Mouse (Mus musculus) urinary bladder, postnatal 14 days (tissue): ENCODE measurements around the gene Jund.

Experiments used
- DNase-seq: peaks from one replicate; pipeline ENCODE4 v3.0.0; 2021; ENCODE audit warnings: low spot score

The Jund gene

GRCm38 (mm10) chr8:70698310-70699109, at the start of gene Jund:
Gene Jund, plus strand, starts transcription at chr8:70698949.
- peak; percentile 100 for DNase-seq

DNA sequence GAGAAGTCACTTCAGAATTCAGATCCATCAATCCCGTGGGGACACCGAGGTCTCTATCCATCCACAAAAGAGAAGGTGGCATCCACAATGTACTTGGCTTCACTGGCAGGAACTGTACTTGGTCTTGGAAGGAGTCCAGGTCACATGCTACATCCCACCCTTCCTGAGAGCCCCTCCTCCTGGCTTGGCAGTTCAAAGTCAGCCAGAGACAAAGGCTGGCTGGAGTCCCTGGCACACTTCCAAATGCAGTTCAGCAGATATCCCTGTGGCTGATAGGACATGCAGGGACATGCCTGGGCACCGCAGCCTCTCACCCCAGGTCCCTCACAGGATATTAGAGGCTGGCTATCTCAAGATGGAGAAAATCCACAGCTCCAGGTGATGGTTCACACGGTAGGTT, 49.4 kb upstream of the Jund start:
- peak; percentile 90 for DNase-seq

GRCm38 (mm10) chr8:70650351-70650750, 48.4 kb upstream of the Jund start:
- DNase-seq, result no peak

- peak; percentile 53 for DNase-seq
These were observed 45.5 kb upstream of the Jund start for GRCm38 (mm10) chr8:70653226-70653625.

DNA sequence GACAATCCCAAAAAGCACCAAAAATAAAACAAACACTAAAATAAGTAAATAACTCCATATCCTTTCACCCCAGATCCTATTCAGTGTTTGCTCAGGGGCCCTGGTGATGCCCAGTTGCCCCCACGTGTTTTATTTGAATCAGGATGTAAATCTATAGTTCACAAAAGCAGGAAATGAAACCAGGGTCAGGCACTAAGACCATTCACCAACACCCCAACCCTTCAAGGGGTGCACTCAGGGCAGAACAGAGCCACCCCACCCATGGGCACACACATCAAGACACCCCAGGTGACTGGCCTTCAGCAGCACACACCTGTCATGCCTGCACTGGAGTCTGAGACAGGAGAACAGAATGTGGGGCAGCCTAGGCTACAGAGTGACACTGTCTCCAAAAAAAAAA, 44.6 kb upstream of the Jund start:
- no peak for DNase-seq

- no peak for DNase-seq
These were observed 43.3 kb upstream of the Jund start for GRCm38 (mm10) chr8:70655469-70655868.

GRCm38 (mm10) chr8:70656193-70656790, 42.5 kb upstream of the Jund start:
- no peak for DNase-seq

DNA sequence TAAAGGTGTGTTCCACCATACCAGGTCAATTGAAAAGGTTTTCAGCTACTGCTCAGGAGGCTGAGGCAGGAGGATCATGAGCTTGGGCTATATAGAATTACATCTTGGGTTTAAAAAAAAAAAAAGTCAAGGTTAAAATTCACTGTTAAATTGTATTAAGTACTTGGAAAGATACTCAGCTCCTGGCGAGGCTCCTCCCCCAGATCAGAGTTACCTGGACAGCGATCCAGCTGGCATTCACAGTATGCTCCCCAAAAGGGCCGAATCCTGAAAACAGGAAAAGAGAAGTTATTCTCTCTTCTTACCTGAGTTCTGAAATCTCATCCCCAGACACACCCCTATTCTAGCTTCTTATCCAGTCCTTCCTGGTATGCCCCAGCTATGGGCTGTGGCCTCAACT, 41.5 kb upstream of the Jund start:
- no peak for DNase-seq

- no peak for DNase-seq
These were observed 41.0 kb upstream of the Jund start for GRCm38 (mm10) chr8:70657739-70658138.

- DNase-seq, result no peak
These were observed 39.7 kb upstream of the Jund start for GRCm38 (mm10) chr8:70658897-70659603.

GRCm38 (mm10) chr8:70659604-70660272, 39.0 kb upstream of the Jund start:
- DNase-seq, result peak; percentile 93

DNA sequence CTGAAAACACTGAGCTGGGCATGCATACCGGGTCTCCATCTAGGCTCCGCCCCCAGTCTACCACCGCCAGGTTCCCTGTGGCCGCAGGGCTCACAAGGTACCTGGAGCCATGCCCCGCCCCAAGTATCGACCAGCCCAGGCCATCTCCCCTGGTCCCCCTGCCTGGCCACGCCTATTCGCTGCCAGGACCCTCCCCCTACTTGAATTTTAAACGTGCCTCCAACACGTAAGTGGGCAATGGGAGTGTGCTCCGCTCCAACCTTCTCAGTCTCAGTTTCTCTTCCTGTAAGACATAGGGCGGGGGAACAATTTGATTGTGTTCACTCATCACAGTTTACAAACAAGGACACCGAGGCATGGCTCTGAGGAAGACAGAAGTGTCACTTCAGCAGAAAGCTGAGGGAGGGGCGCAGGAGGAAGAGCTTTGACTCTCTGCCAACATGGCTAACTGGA, 38.5 kb upstream of the Jund start, which contains the start of gene Pgpep1:
Gene Pgpep1 (minus strand): TSS at position 116 of the 453 bp plus-strand sequence.
- DNase-seq, result no peak

DNA sequence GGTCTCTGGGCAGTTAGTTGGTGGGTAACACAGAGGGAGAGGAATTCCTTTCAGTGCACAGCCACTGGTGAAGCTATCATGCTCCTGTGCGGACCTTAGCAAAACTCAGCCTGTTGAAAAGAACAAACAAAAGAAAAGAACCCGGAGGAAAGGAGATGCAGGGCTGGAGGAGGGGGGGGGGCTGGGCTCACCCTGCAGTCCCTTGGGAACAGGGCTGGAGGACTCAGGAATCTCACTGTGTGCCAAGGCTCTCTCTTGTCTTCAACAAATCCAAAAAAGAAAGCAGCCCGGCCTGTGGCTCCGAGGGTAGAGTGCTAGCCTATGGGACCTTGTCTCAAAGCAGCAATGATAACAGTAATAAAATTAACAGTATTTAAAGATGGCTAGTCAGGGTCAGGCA, 35.1 kb upstream of the Jund start:
- DNase-seq, result no peak

DNA sequence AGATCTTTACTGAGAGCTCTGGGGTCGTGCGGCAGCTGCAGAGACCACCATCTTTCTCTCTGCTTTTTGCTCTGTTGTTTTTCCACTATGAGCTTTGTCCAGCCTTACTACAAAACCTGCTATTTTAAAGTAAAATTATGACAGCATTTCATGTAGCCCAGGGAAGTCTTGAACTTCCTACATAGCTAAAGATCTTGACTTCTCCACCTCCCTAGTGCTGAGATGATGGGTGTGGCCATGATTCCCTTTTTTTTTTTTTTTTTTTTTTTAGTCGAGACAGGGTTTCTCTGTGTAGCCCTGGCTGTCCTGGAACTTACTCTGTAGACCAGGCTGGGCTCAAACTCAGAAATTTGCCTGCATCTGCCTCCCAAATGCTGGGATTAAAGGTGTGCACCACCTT, 34.1 kb upstream of the Jund start:
- DNase-seq, result no peak

- DNase-seq, result no peak
These were observed 33.1 kb upstream of the Jund start for GRCm38 (mm10) chr8:70665599-70665998.

DNA sequence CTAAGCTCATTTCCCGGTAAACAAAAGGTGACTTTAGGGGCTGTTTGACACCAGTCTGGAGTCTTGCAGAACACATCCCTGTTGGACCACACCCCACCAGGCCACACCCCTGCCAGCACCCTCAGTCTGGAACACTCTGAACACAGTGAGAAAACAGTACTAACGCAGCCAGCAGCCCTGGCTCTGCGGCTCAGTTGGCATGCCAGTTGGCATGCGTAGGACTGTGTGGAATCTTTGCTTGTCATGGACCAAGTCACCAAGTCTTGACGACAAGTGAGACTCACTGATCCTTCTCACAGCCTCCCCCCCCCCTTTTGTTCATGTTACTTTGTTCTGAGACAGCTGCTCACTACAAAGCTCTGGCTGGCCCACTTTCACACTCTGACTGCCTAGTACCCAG, 31.7 kb upstream of the Jund start:
- peak; percentile 52 for DNase-seq

DNA sequence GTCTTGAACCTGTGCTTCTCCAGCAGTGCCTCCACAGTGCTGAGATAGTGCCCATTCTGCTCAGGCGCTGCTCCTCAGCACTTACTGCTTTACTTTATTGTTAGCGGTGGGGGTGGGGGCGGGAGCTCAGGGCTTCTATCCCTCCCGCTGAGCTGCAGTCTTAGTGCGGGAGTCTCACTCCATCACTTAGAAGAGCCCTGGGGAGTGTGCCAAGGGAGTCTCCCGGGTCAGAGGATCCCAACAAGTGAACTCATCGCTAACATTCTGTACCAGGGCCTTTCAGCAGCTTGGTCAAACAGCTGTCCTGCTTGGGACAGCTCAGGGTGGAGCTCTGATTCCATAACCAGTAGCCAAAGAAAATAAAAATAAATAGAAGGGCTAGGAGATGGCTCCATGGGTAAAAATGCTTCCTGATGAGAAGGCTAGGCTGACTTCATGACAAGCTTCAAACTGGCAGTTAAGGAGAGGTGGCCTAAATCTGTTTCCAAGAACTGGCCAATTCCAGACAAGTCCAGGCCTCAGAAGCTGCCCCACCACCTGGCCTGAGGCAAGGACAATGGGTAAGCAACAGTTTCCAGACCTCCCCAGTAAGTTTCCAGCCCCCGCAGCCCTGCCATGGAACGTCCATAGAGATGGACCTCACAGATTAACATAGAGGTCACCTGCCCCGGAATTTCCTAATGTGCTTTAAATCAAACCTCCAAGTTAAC, 27.0 kb upstream of the Jund start:
- DNase-seq, result peak; percentile 71

DNA sequence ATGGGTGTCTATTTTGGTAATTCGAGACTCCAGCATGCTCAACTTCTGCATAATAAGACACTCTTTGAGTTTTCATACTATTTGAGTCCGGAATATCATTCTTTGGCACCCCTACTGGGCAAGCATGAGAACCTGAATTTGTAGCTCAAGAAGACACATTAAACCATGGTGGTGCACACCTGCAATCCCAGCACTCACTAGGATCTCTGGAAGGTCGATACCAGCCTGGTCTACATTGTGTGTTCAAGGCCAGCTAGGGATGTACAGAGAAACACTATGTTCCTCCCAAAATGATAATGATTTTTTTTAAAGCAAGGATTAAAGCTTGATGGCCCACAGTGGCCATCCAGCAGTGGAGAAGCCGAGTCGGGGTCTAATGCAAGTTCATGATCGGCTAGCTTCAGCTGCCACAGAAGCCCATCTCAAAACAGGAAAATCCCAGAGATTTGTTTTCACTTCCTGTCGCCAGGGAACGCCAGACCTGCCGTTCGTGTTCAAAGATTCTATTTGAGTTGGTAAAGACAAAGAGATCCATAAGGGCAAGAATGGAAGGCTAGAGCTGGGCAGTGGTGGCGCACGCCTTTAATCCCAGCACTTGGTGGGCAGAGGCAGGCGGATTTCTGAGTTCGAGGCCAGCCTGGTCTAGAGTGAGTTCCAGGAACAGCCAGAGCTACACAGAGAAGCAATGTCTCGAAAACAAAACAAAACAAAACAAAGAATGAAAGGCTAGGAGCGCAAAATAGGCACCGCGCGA, 26.2 kb upstream of the Jund start:
- no peak for DNase-seq

DNA sequence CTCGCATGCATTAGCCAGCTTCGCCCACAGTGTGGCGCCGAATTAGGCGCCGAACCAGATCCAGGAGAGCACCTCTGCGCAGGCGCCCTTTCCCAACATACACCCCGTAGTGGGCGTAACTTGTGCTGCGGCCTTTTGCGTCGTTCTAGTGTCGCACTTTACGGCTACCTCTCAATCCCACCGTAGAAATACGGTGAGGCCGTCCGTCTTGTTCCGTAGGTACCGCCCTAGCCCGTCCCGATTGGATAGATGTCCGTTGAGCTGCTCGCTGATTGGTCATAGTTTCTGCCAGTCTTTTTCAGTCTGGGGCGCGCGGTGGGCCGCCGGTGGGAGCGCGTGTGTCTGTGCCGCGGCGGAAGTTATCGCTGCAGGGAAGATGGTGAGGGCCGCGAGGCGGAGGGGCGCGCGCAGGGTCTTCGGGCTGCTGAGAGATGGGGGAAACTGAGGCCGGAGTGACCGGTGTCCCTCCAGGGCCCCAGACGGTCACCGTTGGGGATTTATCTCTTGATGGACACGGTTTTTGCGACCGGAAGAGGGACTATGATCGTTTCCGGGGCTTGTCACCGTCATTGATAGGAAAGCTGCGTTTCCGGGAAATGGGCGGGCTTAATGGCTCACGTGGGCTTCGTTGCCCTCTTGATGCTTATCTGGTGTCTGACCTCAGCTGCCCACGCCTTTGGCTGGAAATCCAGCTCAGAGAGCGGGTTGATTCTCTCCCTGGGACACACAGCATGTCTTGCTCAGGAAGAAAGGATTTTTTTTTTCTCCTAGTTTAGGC, 25.5 kb upstream of the Jund start, which contains the start of gene Lsm4:
Gene Lsm4 (plus strand): TSS at position 170 of the 778 bp plus-strand sequence.
- DNase-seq, result peak; percentile 95

DNA sequence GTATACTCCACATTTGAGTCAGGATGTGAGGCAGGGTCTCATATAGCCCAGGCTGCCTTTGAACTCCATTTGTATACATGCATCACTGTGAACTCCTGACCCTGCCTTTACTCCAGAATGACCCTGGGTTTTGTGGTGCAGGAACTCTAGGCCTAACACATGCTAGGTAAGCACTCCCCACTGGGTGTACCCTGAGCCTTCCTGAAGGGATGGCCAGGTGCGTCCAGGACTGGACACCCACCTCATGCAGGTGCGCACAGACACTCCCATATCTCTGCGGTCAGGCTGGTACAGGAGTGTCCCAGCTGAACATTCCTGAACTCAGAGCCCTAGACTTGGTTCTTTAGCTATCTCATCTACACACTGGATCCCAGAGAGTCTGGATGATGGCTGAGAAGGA, 24.6 kb upstream of the Jund start:
- no peak for DNase-seq
